Mouse (Mus musculus) liver, postnatal 0 days (tissue): ENCODE measurements at regions not wholly inside any gene's neighbourhood (a gene's known extent, or its start where the extent isn't known, plus 50 kb on each side); places are given as distances from the start of the nearest gene placed in this dataset.

Experiments
- CTCF ChIP-seq: sonication (generic); IDR thresholded peaks from 2 replicates; pipeline ENCODE4 v1.5.1; 2016; ENCODE audit warnings: antibody characterized with exemption, low read depth
- EP300 ChIP-seq: IDR thresholded peaks from 2 replicates; pipeline ENCODE4 v1.6.1; 2016; ENCODE audit warnings: antibody characterized with exemption, low read depth, mild to moderate bottlenecking

- TF ChIP-seq CTCF: no peak
- no peak for TF ChIP-seq EP300
These were observed 61.8 kb upstream of the Cpeb4 start for GRCm38 (mm10) chr11:31810011-31810786.
